Mouse (Mus musculus) granulocyte monocyte progenitor cell, adult 5-6 weeks (primary cell): Measurements from ENCODE around the gene Alk. TPM values are rescaled to one million over a fixed set of nuclear protein-coding genes. Genes with fewer than 3 reads are reported as not detected.

Experiments
- ATAC-seq: replicated peaks from 2 replicates; pipeline ENCODE4 v1.8.0; 2016; ENCODE audit warnings: mild to moderate bottlenecking, moderate TSS enrichment, inconsistent platforms; ENCODE audit not compliant: poor library complexity, severe bottlenecking
- total RNA-seq, 2 experiments: library from RNA; stranded (forward) in 1 of 2; stranded (reverse) in 1 of 2; fragments of 200-712, 200-1000 nt in 1 of 2; fragments of >200 nt in 1 of 2; fragmentation: Nextera tagmentation in 1 of 2; gene quantifications; 2 replicates each; pipeline ENCODE4 v1.2.3; 2014 to 2017

Alk gene
- total RNA-seq (2014; fragmentation: Nextera tagmentation) (not detected in 2 replicates), total RNA-seq (2017) (not detected in 2 replicates)

- ATAC-seq = peak; percentile 92
Observed at GRCm38 (mm10) chr17:72604610-72604980, at the start of gene Alk. TSS of gene Alk (minus strand) at chr17:72604627.

DNA sequence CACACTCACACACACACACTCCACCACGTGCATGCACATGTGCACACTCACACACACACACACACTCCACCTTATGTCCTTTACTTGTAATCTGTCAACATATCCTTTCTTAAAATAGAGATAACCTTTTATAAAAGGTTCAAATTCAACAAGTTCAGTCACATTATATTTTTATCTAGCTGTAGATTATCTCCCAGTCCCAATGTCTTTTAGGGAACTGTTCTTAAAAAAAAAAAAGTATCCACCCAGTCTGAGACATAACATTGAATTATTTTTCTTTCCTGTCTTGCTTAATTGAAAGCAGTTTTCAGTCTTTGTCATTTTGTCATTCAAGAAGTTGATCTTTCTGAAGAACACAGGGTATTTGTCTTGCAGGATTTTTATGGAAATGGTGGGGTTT is 48.4 kb upstream of the Alk start:
- no peak for ATAC-seq

- no peak for ATAC-seq
Observed at GRCm38 (mm10) chr17:72648607-72649217, 44.3 kb upstream of the Alk start.

DNA sequence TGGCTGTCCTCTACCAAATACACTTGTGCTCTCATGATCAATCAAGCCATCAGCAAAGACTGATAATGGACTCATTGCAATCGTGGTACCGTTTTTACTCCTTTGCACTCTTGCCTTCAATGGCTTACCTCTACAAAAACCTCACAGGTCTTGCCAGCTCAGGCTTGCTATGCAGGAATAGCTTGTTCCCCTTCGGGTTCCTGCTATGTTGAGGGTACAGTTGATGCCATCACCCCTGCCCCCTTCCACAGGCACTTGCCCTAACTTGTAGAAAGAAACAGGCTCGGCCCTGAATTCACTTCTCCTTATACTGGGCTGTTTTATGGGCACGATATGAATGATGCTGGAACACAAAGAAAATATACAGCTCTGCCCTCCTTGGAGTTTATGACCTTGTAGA is 41.7 kb upstream of the Alk start:
- no peak for ATAC-seq

DNA sequence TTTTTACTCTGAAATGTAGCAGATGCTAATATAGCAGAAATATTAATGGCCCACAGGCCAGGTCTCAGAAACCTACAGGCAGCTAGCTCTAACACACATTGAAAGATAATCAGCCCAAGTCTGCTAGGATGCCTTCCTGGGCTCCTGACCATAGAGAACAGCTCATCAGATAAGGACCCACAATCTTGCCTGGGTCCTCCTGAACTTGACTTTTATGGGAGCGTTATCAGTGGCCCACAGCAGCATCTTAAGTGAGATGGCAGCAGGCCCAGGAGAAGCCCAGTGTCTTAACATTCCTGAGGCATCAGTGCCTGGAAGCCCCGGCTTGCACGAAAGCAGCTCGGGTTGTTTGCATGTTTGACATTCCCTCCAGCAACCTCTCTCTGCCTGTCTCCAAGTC is 35.7 kb upstream of the Alk start:
- ATAC-seq = no peak

GRCm38 (mm10) chr17:72639400-72639799 is 35.0 kb upstream of the Alk start:
- no peak for ATAC-seq

DNA sequence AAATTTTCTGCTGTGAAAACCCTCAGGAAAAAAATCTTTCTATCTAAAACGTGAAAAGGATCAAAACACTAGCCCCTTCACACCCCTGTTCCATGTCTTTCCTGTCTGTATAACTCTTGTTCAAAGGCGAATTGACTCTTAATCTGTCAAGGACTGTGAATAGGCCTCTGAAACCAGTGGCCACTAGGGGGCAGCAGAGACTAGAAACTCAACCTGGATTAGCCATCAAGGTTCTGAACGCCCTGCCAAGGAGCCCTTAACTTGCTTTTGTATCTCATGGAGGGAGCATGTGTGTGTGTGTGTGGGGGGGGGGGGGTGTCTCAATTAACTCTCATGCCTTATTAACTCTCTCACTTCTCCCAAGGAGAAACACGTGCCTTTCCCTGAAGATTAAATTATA is 1.8 kb upstream of the Alk start:
- 0 out of 2 replicates have a peak, but pooled peaks have one; percentile 28 for ATAC-seq

DNA sequence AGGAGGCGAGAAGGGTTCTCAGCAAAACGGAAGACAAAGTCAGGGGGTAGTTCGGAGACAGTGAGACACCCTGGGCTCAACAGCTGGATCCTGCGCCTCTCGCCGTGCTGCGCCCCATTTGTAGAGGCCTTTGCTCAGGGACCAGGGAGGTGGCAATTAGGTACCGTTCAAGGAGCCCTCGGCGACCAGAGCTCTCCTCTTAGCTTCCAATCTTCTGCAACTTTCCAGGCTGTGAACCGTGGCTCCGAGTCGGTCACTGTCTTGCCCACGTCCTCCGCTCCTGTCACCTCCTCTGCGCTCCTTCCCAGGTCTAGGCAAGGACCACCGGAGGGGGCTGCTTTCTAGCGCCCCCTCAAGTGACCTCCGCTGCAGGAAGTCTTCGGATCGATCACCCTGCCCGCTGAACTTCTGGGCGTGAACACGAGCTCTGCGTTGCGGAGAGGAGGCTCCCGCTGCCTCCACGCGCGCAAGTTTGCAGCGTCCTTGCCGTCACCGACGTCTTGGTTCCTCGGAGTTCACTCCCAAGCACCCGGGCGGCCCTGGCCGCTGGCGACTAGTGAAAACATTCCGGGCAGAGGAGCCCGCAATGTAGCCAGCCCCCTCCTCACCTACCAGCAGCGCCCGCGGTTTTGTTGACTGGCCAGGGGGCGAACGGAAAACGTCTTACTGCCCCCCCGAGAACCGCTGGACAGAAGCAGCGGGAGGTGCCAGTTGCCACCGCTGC is 379 bp downstream of the Alk start:
- ATAC-seq = 0 out of 2 replicates have a peak, but pooled peaks have one; percentile 6

DNA sequence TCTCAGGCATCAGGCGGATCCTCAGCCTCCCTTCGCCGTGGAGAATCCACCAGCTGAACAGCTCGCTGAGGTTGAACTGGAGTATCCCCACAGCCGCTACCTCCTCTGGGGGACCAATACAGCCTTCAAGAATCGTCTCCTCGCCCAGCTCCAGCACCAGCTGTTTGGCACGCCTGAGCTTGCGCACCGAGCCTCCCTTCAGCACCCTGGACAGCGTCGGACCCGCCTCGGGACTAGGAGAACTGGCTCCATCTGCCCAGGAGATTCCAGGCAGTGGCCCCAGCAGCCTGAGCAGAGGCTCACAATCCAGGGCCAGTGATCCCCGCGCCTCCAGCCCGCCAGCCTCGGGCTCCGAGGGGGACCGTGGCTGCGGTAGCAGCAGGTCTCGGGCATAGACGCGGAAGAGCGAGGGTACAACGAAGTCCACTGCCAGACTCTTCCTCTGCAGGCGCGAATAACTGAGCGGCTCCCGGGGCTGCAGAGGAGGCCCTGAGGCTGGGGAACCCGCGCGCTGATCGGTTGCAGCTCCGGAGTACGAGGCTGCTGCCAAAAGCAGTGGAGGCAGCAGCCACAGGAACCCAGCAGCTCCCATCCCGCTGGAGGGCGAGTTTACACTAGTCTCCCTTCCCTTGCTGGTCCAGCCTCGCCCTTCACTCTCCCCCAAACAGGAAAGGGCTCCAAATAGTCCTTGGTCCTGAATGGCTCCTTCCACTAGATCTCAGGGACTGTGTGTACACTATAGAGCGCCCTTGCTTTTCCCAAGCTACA is 1.1 kb downstream of the Alk start:
- peak; percentile 69 for ATAC-seq

DNA sequence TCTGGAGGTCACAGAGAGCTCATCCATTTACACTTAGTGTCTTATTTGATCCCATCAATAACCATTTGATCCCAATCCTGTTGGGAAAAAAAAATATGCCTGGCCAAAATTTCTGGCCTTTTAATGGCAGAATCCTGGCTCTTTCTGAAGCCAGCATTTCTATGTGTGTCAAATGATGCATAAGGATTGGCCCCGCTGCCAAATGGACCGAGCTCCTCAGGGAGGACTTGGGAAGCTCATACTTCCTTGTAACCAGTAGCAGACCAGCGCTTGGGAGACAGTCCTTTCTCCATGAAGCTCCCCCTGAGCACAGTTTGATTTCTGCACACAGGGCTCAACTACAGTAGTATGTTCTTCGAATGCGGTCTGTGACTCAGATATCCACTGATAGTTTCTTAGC is 3.6 kb downstream of the Alk start:
- ATAC-seq = no peak

DNA sequence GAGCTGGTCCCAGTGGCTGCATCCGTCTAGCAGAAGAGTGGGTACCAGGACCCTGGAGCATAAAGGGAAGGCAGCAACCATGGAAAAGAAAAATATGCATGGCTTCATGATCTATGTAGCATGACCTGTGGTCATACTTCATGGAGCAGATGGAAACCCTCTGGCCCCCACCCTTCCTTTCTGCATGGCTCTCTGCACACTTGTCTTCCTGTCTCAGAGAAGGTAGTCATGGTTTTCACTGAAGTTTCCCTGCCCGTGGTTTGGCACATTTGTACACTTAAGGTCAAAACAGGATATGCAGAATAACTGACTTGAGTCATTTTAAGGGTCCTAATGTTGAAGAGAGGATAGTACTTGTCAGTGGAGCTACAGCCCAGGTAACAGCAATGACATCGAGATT is 16.8 kb downstream of the Alk start:
- no peak for ATAC-seq

DNA sequence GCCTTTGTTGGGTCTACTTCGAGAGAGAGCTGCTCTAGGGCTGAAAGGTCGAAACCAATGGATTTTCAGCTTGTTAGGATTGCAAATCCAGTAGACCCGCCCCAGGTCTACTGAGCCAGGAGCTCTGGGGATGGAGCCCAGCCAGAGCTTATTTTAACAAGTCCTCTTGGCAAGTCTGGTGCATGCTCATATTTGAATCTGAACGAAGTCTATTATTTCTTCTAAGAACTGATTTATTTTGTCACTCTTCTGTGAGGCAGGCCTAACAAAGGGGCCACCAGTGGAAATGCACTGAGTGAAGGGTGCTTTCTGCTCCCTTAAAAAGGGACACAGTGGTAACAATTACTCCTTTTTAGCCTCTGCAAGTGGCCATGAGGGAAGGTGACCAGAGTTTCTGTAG is 24.3 kb downstream of the Alk start:
- ATAC-seq = no peak

DNA sequence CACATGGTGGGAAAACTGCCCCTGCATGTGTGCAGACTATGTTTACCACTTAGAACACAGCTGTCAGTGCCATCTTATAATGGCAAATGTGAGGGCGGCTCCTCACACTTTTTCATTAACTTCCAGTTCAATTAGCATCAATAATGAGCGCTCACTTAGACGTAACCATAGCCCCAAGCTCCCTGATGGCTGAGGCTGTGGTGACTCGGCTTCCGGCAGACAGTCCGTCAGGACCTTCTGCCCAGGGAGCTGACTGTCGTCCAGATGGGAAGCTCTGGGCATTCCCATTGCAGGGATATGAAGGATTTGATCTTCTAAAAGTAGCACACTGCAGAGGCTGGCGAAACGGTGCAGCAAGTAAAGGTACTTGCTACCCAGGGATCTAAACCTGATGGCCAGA is 25.1 kb downstream of the Alk start:
- no peak for ATAC-seq

- ATAC-seq = no peak
Observed at GRCm38 (mm10) chr17:72571379-72571778, 33.0 kb downstream of the Alk start.

- no peak for ATAC-seq
Observed at GRCm38 (mm10) chr17:72569491-72569890, 34.9 kb downstream of the Alk start.

DNA sequence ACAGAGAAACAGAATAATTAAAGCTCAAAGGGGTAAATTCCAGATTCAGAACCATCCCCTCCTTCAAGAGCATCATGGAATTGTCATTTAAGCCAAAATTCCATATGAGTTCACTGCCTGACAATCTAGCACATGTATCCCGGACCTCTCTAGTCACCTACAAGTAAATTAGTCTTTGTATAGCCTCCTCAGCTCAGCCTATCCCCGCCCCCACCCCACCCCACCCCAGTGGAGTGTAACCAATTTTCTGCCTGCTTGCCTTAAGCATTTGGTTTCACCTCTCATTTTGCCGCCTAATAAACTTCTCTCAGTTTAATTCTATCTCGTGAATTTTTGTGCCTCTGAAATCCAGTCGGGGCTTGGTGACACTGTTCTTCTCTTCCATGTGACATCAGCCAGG is 41.0 kb downstream of the Alk start:
- no peak for ATAC-seq

DNA sequence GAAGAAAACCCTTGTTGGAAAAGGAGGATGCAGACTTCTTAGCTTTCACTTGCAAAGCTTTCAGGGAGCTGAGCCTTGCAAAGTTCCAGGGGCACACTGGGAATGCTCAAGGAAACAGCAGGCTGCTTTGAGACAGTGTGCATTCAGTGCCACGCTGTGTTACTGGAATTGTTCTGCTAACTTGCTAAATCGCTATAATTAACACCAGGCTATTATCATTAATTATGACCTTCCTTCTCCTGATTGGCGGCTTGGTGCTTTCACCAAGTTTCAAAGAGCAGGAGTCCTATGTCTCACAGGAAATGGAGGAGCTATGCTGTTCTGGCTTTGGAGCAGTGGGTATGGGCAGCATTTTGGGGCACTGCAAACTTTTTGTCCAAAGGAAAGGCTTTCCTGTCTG is 43.0 kb downstream of the Alk start:
- no peak for ATAC-seq

DNA sequence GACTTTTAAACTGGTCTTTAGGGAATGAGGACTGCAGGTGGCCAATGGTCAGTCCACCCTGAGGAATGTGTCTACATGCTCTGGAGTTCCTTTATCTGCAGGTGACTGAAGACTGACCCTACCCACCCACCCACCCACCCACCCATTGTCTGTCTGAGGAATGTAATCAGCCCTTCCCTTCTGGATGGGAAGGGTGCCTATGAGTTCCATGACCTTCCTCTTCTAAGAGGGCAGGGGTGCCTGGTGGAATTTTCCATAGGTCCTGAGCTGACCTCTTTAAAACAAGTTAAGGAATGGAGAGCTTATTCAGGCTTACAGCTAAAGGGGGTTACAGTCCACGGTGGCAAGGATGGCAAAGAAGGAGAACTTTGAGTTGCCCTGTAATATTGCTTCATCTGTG is 43.7 kb downstream of the Alk start:
- ATAC-seq = no peak

- ATAC-seq = no peak
Observed at GRCm38 (mm10) chr17:72557029-72557735, 47.2 kb downstream of the Alk start.

GRCm38 (mm10) chr17:72546274-72546673 is 58.2 kb downstream of the Alk start:
- ATAC-seq = no peak

- no peak for ATAC-seq
Observed at GRCm38 (mm10) chr17:72535304-72535703, 69.1 kb downstream of the Alk start.
